ENCODE assay signal across 8 mouse cellular contexts in genomic region chr16:84773268-84773861, GRCm38 (mm10). TPM values are rescaled to one million over a fixed set of nuclear protein-coding genes. Genes with fewer than 3 reads are reported as not detected.
DNase-seq lines count a peak whose midpoint lies in the region; ATAC-seq lines count a peak whose summit lies in the region.

No protein-coding gene starts in this region.

- H3K36me3 ChIP-seq in kidney, embryonic 15.5 days = no peaks in the 10 kb centered on the region
- no peaks in the 10 kb centered on the region for H3K36me3 ChIP-seq in embryonic facial prominence, embryonic 15.5 days
- no peaks in the 10 kb centered on the region for H3K36me3 ChIP-seq in intestine, embryonic 16.5 days (ENCODE audit: control insufficient read depth, insufficient read depth, low read length)

- H3K9ac ChIP-seq in kidney, embryonic 15.5 days = peak overlapping the region; percentile 50
- H3K9ac ChIP-seq in embryonic facial prominence, embryonic 15.5 days = no peak overlapping the region
- peak overlapping the region; percentile 68; the same call in 1 of the 2 replicates for H3K9ac ChIP-seq in intestine, embryonic 16.5 days (ENCODE audit: low read depth, low read length)

- H3K27me3 ChIP-seq in kidney, embryonic 15.5 days = peaks cover 36% of the 10 kb centered on the region
- H3K27me3 ChIP-seq in embryonic facial prominence, embryonic 15.5 days = peaks cover 14% of the 10 kb centered on the region
- H3K27me3 ChIP-seq in intestine, embryonic 16.5 days (replicated peaks; ENCODE audit: control insufficient read depth, insufficient read depth, low read length) = peaks cover 10% of the 10 kb centered on the region

- H3K27ac ChIP-seq in kidney, embryonic 15.5 days = no peak overlapping the region
- H3K27ac ChIP-seq in embryonic facial prominence, embryonic 15.5 days (replicated peaks) = no peak overlapping the region
- H3K27ac ChIP-seq in intestine, embryonic 16.5 days (ENCODE audit: low read length) = no peak overlapping the region

- peak overlapping the region; percentile 100 for H3K4me2 ChIP-seq in kidney, embryonic 15.5 days
- H3K4me2 ChIP-seq in embryonic facial prominence, embryonic 15.5 days (replicated peaks) = peak overlapping the region; percentile 97
- H3K4me2 ChIP-seq in intestine, embryonic 16.5 days (ENCODE audit: low read depth, low read length) = peak overlapping the region; percentile 99

- H3K4me1 ChIP-seq in kidney, embryonic 15.5 days = peaks cover 21% of the 10 kb centered on the region
- H3K4me1 ChIP-seq in embryonic facial prominence, embryonic 15.5 days = peaks cover 16% of the 10 kb centered on the region
- H3K4me1 ChIP-seq in intestine, embryonic 16.5 days (ENCODE audit: control insufficient read depth, insufficient read depth, low read length) = peaks cover 5% of the 10 kb centered on the region; the same call in 1 of the 2 replicates

- peak overlapping the region; percentile 60 for H3K4me3 ChIP-seq in kidney, embryonic 15.5 days (replicated peaks)
- peak overlapping the region; percentile 63 for H3K4me3 ChIP-seq in embryonic facial prominence, embryonic 15.5 days (replicated peaks)
- H3K4me3 ChIP-seq in intestine, embryonic 16.5 days (ENCODE audit: low read length) = peak overlapping the region; percentile 57

- 2% methylated on average over 15 of the region's 15 CpGs for WGBS in kidney, embryonic 15.5 days
- WGBS in embryonic facial prominence, embryonic 15.5 days = 1% methylated on average over 15 of the region's 15 CpGs
- 5% methylated on average over 15 of the region's 15 CpGs for WGBS in intestine, embryonic 16.5 days

- no peak for DNase-seq in kidney, postnatal 10 days
- DNase-seq in neural tube, embryonic 10.5 days (ENCODE audit: extremely low spot score, low spot score) = peak; percentile 58
- DNase-seq in yolk sac, embryonic 10.5 days (ENCODE audit: low spot score) = no peak
- no peak for DNase-seq in thymus, adult 18-20 months
- no peak for DNase-seq in thymus, postnatal 14 days

- H3K9me3 ChIP-seq in kidney, embryonic 15.5 days (replicated peaks) = no peaks in the 10 kb centered on the region
- H3K9me3 ChIP-seq in embryonic facial prominence, embryonic 15.5 days (replicated peaks) = no peaks in the 10 kb centered on the region
- no peaks in the 10 kb centered on the region for H3K9me3 ChIP-seq in intestine, embryonic 16.5 days (ENCODE audit: control insufficient read depth, low read length)

- ATAC-seq in kidney, embryonic 15.5 days (replicated peaks; ENCODE audit: low FRiP score) = no peak
- no peak for ATAC-seq in embryonic facial prominence, embryonic 15.5 days (ENCODE audit: insufficient number of reproducible peaks, low FRiP score, low TSS enrichment, low read depth)
- peak; percentile 15; the same call in 1 of the 2 replicates for ATAC-seq in intestine, embryonic 16.5 days

RNA-seq across cellular contexts. Expression of gene Jam2, which starts 0.6 kb away (rescaled TPM):
- polyA plus RNA-seq in kidney, embryonic 15.5 days (2015; fragmentation: Nextera tagmentation; extraction: Ambion mirVana) = 4.0 TPM in 2 replicates
- 12.6 and 14.6 TPM in 2 replicates for polyA plus RNA-seq in embryonic facial prominence, embryonic 15.5 days (2015; fragmentation: Nextera tagmentation; extraction: Ambion mirVana)
- 4.8 and 5.5 TPM in 2 replicates for polyA plus RNA-seq in intestine, embryonic 16.5 days (2015; fragmentation: Nextera tagmentation; extraction: Ambion mirVana)

RNA-seq across cellular contexts. Expression of gene Mrpl39, which starts 37.8 kb away (rescaled TPM):
- 48.0 and 51.9 TPM in 2 replicates for polyA plus RNA-seq in kidney, embryonic 15.5 days (2015; fragmentation: Nextera tagmentation; extraction: Ambion mirVana)
- polyA plus RNA-seq in embryonic facial prominence, embryonic 15.5 days (2015; fragmentation: Nextera tagmentation; extraction: Ambion mirVana) = 41.6 and 43.1 TPM in 2 replicates
- 45.1 and 49.4 TPM in 2 replicates for polyA plus RNA-seq in intestine, embryonic 16.5 days (2015; fragmentation: Nextera tagmentation; extraction: Ambion mirVana)
